10 mouse cellular contexts compared by ENCODE assay signal in the genomic region with DNA sequence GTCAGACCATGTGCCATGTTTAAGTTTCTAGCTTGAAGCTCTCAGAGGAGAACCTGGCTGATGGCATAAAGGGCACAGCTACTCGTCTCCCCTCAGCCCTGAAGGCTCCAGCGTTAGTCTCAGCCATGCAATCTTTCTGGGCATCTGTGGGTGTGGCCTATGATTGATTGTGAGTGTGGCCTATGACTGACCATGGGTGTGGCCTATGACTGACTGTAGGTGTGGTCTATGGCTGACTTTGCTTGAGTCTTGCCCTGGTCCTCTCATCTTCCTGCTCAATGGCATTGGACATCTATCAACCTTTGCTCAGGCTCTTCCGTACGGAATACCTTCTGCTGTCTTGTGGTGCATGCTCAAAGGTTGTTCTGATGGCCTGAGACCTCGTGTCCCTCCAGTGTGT. TPM values are rescaled to one million over a fixed set of nuclear protein-coding genes. Genes with fewer than 3 reads are reported as not detected.
A peak's percentile ranks its signal among the peaks of the same experiment; 100 is the strongest.
DNase-seq lines count a peak whose midpoint lies in the region; ATAC-seq and TF ChIP-seq lines count a peak whose summit lies in the region.
"Had no signal": no experiment of that assay in that cellular context is flagged by ENCODE, and none has a peak within 500 bp of the region (broad histone marks: within the 10 kb centered on the region; RNA-seq: fewer than 3 reads in every experiment).

No protein-coding gene starts in this region.

- no peak overlapping the region for H3K4me2 ChIP-seq in CH12.LX (ENCODE audit: insufficient read depth, low read depth, poor library complexity, severe bottlenecking)
- no peak overlapping the region for H3K4me2 ChIP-seq in midbrain, embryonic 16.5 days (ENCODE audit: low read length)
- H3K4me2 ChIP-seq: forebrain, embryonic 15.5 days; heart, embryonic 15.5 days had no signal

- no peaks in the 10 kb centered on the region for H3K79me2 ChIP-seq in CH12.LX (replicated peaks; ENCODE audit: control insufficient read depth, extremely low read depth, insufficient read depth, poor library complexity, severe bottlenecking)

- peaks cover 0 to 10% of the 10 kb centered on the region in 2 experiments; a peak in 2 of 4 replicates for H3K4me1 ChIP-seq in CH12.LX (ENCODE audit: control insufficient read depth in 1 of 2, insufficient read depth in 2 of 2)
- peaks cover 6% of the 10 kb centered on the region; the same call in 1 of the 2 replicates for H3K4me1 ChIP-seq in midbrain, embryonic 16.5 days (ENCODE audit: control insufficient read depth, insufficient read depth, low read length)

- in situ Hi-C loops in CH12.LX (cut with MboI; ENCODE audit: low pct_ligation_motif_present, low pct_unique_long_range_greater_than_20kb, low sequenced_read_pairs) = no loop called here

- dilution Hi-C loops in CH12.LX (cut with MboI; ENCODE audit: extremely low pct_ligation_motif_present, extremely low pct_unique_long_range_greater_than_20kb, low sequenced_read_pairs) = no loop called here

- no peak for TF ChIP-seq POLR2A in CH12.LX (IDR thresholded peaks at IDR 0.05; ENCODE audit: low read depth, low read length)

- H3K9ac ChIP-seq in CH12.LX (ENCODE audit: insufficient read depth, low read depth) = no peak overlapping the region
- no peak overlapping the region for H3K9ac ChIP-seq in midbrain, embryonic 16.5 days (ENCODE audit: low read depth, low read length)
- H3K9ac ChIP-seq: forebrain, embryonic 15.5 days; heart, embryonic 15.5 days had no signal

- 55% methylated on average over 5 of the region's 5 CpGs for WGBS in midbrain, embryonic 16.5 days

- no peak overlapping the region for H3K27ac ChIP-seq in CH12.LX (ENCODE audit: insufficient read depth, low read depth)
- H3K27ac ChIP-seq in midbrain, embryonic 16.5 days (ENCODE audit: low read length) = no peak overlapping the region
- H3K27ac ChIP-seq: forebrain, embryonic 15.5 days; heart, embryonic 15.5 days had no signal

- no peak for TF ChIP-seq CTCF in CH12.LX (conservative IDR thresholded peaks at IDR 0.05 in 1 of 2, IDR thresholded peaks at IDR 0.05 in 1 of 2; ENCODE audit: low read depth in 2 of 2, low read length in 2 of 2)

- H3K36me3 ChIP-seq in CH12.LX (replicated peaks in 1 of 2; ENCODE audit: control insufficient read depth in 1 of 2, insufficient read depth in 1 of 2, low read length in 1 of 2) = peaks cover 0 to 15% of the 10 kb centered on the region in 2 experiments
- no peaks in the 10 kb centered on the region for H3K36me3 ChIP-seq in midbrain, embryonic 16.5 days (ENCODE audit: control insufficient read depth, insufficient read depth, low read length)
- H3K36me3 ChIP-seq: forebrain, embryonic 15.5 days; heart, embryonic 15.5 days had no signal

- peak; percentile 54 for ATAC-seq in granulocyte monocyte progenitor cell, adult 5-6 weeks (replicated peaks; ENCODE audit: poor library complexity, severe bottlenecking)
- ATAC-seq in midbrain, embryonic 16.5 days = no peak
- ATAC-seq: forebrain, embryonic 15.5 days had no signal

- H3K9me3 ChIP-seq in CH12.LX (replicated peaks; ENCODE audit: low read length) = no peaks in the 10 kb centered on the region
- no peaks in the 10 kb centered on the region for H3K9me3 ChIP-seq in midbrain, embryonic 16.5 days (replicated peaks; ENCODE audit: control insufficient read depth, low read length, poor library complexity, severe bottlenecking)
- H3K9me3 ChIP-seq: forebrain, embryonic 15.5 days; heart, embryonic 15.5 days had no signal

- no peak overlapping the region for H3K4me3 ChIP-seq in CH12.LX (replicated peaks in 1 of 3; ENCODE audit: low read depth in 2 of 3, low read length in 2 of 3, poor library complexity in 1 of 3)
- H3K4me3 ChIP-seq in midbrain, embryonic 16.5 days (ENCODE audit: low read depth, low read length) = no peak overlapping the region
- H3K4me3 ChIP-seq: forebrain, embryonic 15.5 days; heart, embryonic 15.5 days had no signal

- TF ChIP-seq RAD21 in CH12.LX (IDR thresholded peaks at IDR 0.05; ENCODE audit: low read depth, low read length) = no peak

- no peaks in the 10 kb centered on the region for H3K27me3 ChIP-seq in CH12.LX (replicated peaks)
- H3K27me3 ChIP-seq in midbrain, embryonic 16.5 days (ENCODE audit: control insufficient read depth, insufficient read depth, low read depth, low read length) = no peaks in the 10 kb centered on the region
- H3K27me3 ChIP-seq: forebrain, embryonic 15.5 days; heart, embryonic 15.5 days had no signal

- peak; percentile 67 for DNase-seq in embryo, embryonic 10 days (ENCODE audit: low spot score)
- DNase-seq in embryo, embryonic 9.5 days (ENCODE audit: extremely low spot score) = no peak
- DNase-seq in CH12.LX (ENCODE audit: extremely low read depth) = peak; percentile 50
- peak; percentile 47 to 57 for DNase-seq in lung, postnatal 4 days
- DNase-seq in cerebellum, adult 18-20 months = no peak
- no peak for DNase-seq in B cell, adult 2 months

- TF ChIP-seq EP300 in CH12.LX (IDR thresholded peaks at IDR 0.05; ENCODE audit: low read length) = no peak

TF ChIP-seq in CH12.LX, 34 proteins besides CTCF, POLR2A, EP300 and RAD21:
- TF ChIP-seq IRF4 (IDR thresholded peaks at IDR 0.05; ENCODE audit: low read depth, low read length) = no peak
- TF ChIP-seq CHD1 (IDR thresholded peaks at IDR 0.05; ENCODE audit: low read depth, low read length) = no peak
- TF ChIP-seq KAT2A (IDR thresholded peaks at IDR 0.05; ENCODE audit: insufficient replicate concordance, low read length) = no peak
- no peak for TF ChIP-seq MAFK (IDR thresholded peaks at IDR 0.05; ENCODE audit: insufficient replicate concordance, low read length)
- TF ChIP-seq NRF1 (IDR thresholded peaks at IDR 0.05; ENCODE audit: low read depth, low read length) = 0 out of 2 replicates have a peak, but pooled peaks have one; percentile 9
- TF ChIP-seq MXI1 (IDR thresholded peaks at IDR 0.05; ENCODE audit: low read depth, low read length) = no peak
- no peak for TF ChIP-seq TCF12 (IDR thresholded peaks at IDR 0.05; ENCODE audit: low read depth, low read length)
- no peak for TF ChIP-seq USF1 (IDR thresholded peaks at IDR 0.05; ENCODE audit: low read depth, low read length)

RNA-seq across cellular contexts. Expression of gene Tmem143, which starts 4.8 kb away (rescaled TPM):
- total RNA-seq in CH12.LX (2012; rRNA removed) (9.4 and 14.6 TPM in 2 replicates), CH12.LX (2014; rRNA removed) (12.8 and 14.2 TPM in 2 replicates)
- polyA plus RNA-seq in CH12.LX (2012; ENCODE audit: insufficient read length, low read depth) = 7.2 and 8.8 TPM in 2 replicates
- 14.5 and 21.2 TPM in 2 replicates for total RNA-seq in granulocyte monocyte progenitor cell, adult 5-6 weeks (2014; fragmentation: Nextera tagmentation)
- total RNA-seq in granulocyte monocyte progenitor cell, adult 5-6 weeks (2017) = 9.5 and 12.5 TPM in 2 replicates
- polyA plus RNA-seq in midbrain, embryonic 16.5 days (2015; fragmentation: Nextera tagmentation; extraction: Ambion mirVana) = 6.3 and 6.9 TPM in 2 replicates

RNA-seq across cellular contexts. Expression of gene Syngr4, which starts 5.0 kb away (rescaled TPM):
- total RNA-seq in CH12.LX (2012; rRNA removed) = not detected in 2 replicates
- total RNA-seq in CH12.LX (2014; rRNA removed) = not detected in 2 replicates
- not detected in 2 replicates for polyA plus RNA-seq in CH12.LX (2012; ENCODE audit: insufficient read length, low read depth)
- 3.7 and 4.0 TPM in 2 replicates for total RNA-seq in granulocyte monocyte progenitor cell, adult 5-6 weeks (2014; fragmentation: Nextera tagmentation)
- 0.41 TPM in 1 of 2 replicates, not detected in the other for total RNA-seq in granulocyte monocyte progenitor cell, adult 5-6 weeks (2017)
- not detected in 2 replicates for polyA plus RNA-seq in midbrain, embryonic 16.5 days (2015; fragmentation: Nextera tagmentation; extraction: Ambion mirVana)

RNA-seq across cellular contexts. Expression of gene Emp3, which starts 19.6 kb away (rescaled TPM):
- total RNA-seq in CH12.LX (2012; rRNA removed) = 18.8 and 24.7 TPM in 2 replicates
- 49.7 and 56.6 TPM in 2 replicates for total RNA-seq in CH12.LX (2014; rRNA removed)
- 125 and 135 TPM in 2 replicates for polyA plus RNA-seq in CH12.LX (2012; ENCODE audit: insufficient read length, low read depth)
- total RNA-seq in granulocyte monocyte progenitor cell, adult 5-6 weeks (2014; fragmentation: Nextera tagmentation) = 244 and 297 TPM in 2 replicates
- 174 and 251 TPM in 2 replicates for total RNA-seq in granulocyte monocyte progenitor cell, adult 5-6 weeks (2017)
- 18.3 and 19.9 TPM in 2 replicates for polyA plus RNA-seq in midbrain, embryonic 16.5 days (2015; fragmentation: Nextera tagmentation; extraction: Ambion mirVana)

RNA-seq across cellular contexts. Expression of gene Ccdc114, which starts 22.3 kb away (rescaled TPM):
- total RNA-seq in CH12.LX (2012; rRNA removed) = not detected in 2 replicates
- total RNA-seq in CH12.LX (2014; rRNA removed) = not detected in 2 replicates
- 0.11 TPM in 1 of 2 replicates, not detected in the other for polyA plus RNA-seq in CH12.LX (2012; ENCODE audit: insufficient read length, low read depth)
- total RNA-seq in granulocyte monocyte progenitor cell, adult 5-6 weeks (2014; fragmentation: Nextera tagmentation) = 3.1 TPM in 1 of 2 replicates, not detected in the other
- 1.8 and 3.0 TPM in 2 replicates for total RNA-seq in granulocyte monocyte progenitor cell, adult 5-6 weeks (2017)
- polyA plus RNA-seq in midbrain, embryonic 16.5 days (2015; fragmentation: Nextera tagmentation; extraction: Ambion mirVana) = 6.4 and 7.9 TPM in 2 replicates

RNA-seq across cellular contexts. Expression of gene Grin2d, which starts 23.4 kb away (rescaled TPM):
- total RNA-seq in CH12.LX (2012; rRNA removed) (0.04 TPM in 1 of 2 replicates, not detected in the other), CH12.LX (2014; rRNA removed) (not detected in 2 replicates)
- polyA plus RNA-seq in CH12.LX (2012; ENCODE audit: insufficient read length, low read depth) = 0.07 TPM in 1 of 2 replicates, not detected in the other
- total RNA-seq in granulocyte monocyte progenitor cell, adult 5-6 weeks (2014; fragmentation: Nextera tagmentation) = 0.15 TPM in 1 of 2 replicates, not detected in the other
- 0.09 TPM in 1 of 2 replicates, not detected in the other for total RNA-seq in granulocyte monocyte progenitor cell, adult 5-6 weeks (2017)
- polyA plus RNA-seq in midbrain, embryonic 16.5 days (2015; fragmentation: Nextera tagmentation; extraction: Ambion mirVana) = 3.4 and 4.8 TPM in 2 replicates

Comparison
In these comparisons a context has a peak if more than half of its experiments do, and no peak if none do; other contexts are left out.
1. DNase-seq: peak in embryo, embryonic 10 days (single experiment), CH12.LX (single experiment) and lung, postnatal 4 days (2 of 2); none in embryo, embryonic 9.5 days (single experiment), cerebellum, adult 18-20 months (0 of 2) and B cell, adult 2 months (0 of 2).